Mouse (Mus musculus) ES-CJ7 (cell line): ENCODE results near the gene Uap1l1.

Experiments used
- DNase-seq: peaks from one replicate; pipeline ENCODE4 v3.0.0; 2011; ENCODE audit warnings: low read depth, low spot score

The Uap1l1 gene

GRCm38 (mm10) chr2:25371764-25372643 lies 6.5 kb upstream of the Uap1l1 start, which contains the start of gene Sapcd2:
Gene Sapcd2 (plus strand): TSS chr2:25372321.
- DNase-seq: peak; percentile 89

GRCm38 (mm10) chr2:25369996-25370395 lies 4.5 kb upstream of the Uap1l1 start:
- DNase-seq: no peak

GRCm38 (mm10) chr2:25364761-25365090 lies 756 bp downstream of the Uap1l1 start:
- no peak for DNase-seq

- DNase-seq: no peak
These were observed 1.2 kb downstream of the Uap1l1 start for GRCm38 (mm10) chr2:25364313-25364712.

GRCm38 (mm10) chr2:25363478-25364178 lies 1.9 kb downstream of the Uap1l1 start:
- DNase-seq: no peak

GRCm38 (mm10) chr2:25359848-25360247 lies 5.6 kb downstream of the Uap1l1 start:
- no peak for DNase-seq

GRCm38 (mm10) chr2:25356208-25357079 lies 9.0 kb downstream of the Uap1l1 start, which contains the start of gene Dpp7:
Gene Dpp7 (minus strand): TSS chr2:25356359.
- peak; percentile 92 for DNase-seq

- DNase-seq: no peak
These were observed 9.9 kb downstream of the Uap1l1 start for GRCm38 (mm10) chr2:25355419-25356066.

GRCm38 (mm10) chr2:25354211-25354610 lies 11.3 kb downstream of the Uap1l1 start:
- no peak for DNase-seq

GRCm38 (mm10) chr2:25350701-25351100 lies 14.8 kb downstream of the Uap1l1 start:
- no peak for DNase-seq

- DNase-seq: no peak
These were observed 16.0 kb downstream of the Uap1l1 start for GRCm38 (mm10) chr2:25349499-25349898.

GRCm38 (mm10) chr2:25348162-25348561 lies 17.3 kb downstream of the Uap1l1 start:
- no peak for DNase-seq

GRCm38 (mm10) chr2:25338303-25338702 lies 27.2 kb downstream of the Uap1l1 start:
- no peak for DNase-seq

- DNase-seq: no peak
These were observed 31.9 kb downstream of the Uap1l1 start for GRCm38 (mm10) chr2:25333569-25333968.

- peak; percentile 100 for DNase-seq
These were observed 33.0 kb downstream of the Uap1l1 start, which contains the start of gene Man1b1 for GRCm38 (mm10) chr2:25332286-25333160. Gene Man1b1 (plus strand): TSS chr2:25332338.

GRCm38 (mm10) chr2:25331470-25331869 lies 34.0 kb downstream of the Uap1l1 start:
- DNase-seq: peak; percentile 43

GRCm38 (mm10) chr2:25328440-25328839 lies 37.0 kb downstream of the Uap1l1 start:
- DNase-seq: peak; percentile 77

- no peak for DNase-seq
These were observed 39.4 kb downstream of the Uap1l1 start for GRCm38 (mm10) chr2:25326036-25326435.

GRCm38 (mm10) chr2:25320084-25320483 lies 45.4 kb downstream of the Uap1l1 start:
- no peak for DNase-seq
